Comparison of ENCODE assay signal across 20 mouse cellular contexts in the genomic region with DNA sequence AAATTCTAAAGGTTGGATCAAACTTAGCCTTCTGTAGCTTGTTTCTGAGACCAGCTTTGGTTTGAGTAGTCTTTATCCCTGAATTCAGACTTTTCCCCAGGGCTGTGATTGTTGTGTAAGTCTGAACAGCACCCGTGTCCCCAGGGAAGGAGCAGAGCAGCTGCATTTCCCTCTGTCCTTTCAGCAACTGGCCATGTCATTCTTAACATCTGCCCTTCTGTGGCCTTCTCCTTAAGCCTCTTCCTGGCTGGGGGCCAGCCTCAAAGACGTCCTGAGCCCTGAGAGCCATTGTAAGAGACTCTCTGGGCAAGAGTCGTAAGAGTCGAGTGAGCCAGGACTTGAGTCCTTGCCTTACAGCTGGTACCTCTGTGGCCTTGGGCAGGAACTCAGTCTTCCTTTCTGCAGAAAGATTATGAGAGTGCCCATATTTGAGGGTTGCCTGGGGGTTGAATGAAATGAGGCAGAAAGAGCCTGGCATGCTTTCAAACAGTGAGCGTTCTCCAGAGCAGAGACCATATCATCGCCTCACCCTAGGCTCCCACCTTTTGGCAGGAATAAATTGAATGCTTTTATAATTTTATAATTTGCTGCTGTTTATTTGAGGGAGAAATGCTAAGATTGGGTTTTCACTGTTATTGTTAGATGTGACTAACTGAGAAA. TPM values are rescaled to one million over a fixed set of nuclear protein-coding genes. Genes with fewer than 3 reads are reported as not detected.
A peak's percentile ranks its signal among the peaks of the same experiment; 100 is the strongest.
DNase-seq lines count a peak whose midpoint lies in the region; ATAC-seq lines count a peak whose summit lies in the region.
"Had no signal": no experiment of that assay in that cellular context is flagged by ENCODE, and none has a peak within 500 bp of the region (broad histone marks: within the 10 kb centered on the region; RNA-seq: fewer than 3 reads in every experiment).

No protein-coding gene starts in this region.

- no peak for ATAC-seq in midbrain, embryonic 14.5 days (ENCODE audit: low FRiP score, low TSS enrichment)
- no peak for ATAC-seq in midbrain, embryonic 16.5 days
- ATAC-seq: CD4-positive, CD25-positive, alpha-beta regulatory T cell, adult 4 months; forebrain, embryonic 13.5 days; intestine, postnatal 0 days had no signal

- H3K4me2 ChIP-seq in midbrain, embryonic 14.5 days (ENCODE audit: low read length): no peak overlapping the region
- no peak overlapping the region for H3K4me2 ChIP-seq in midbrain, embryonic 16.5 days (ENCODE audit: low read length)
- H3K4me2 ChIP-seq: embryonic facial prominence, embryonic 15.5 days; forebrain, embryonic 13.5 days; heart, embryonic 11.5 days; hindbrain, embryonic 13.5 days; lung, embryonic 15.5 days; neural tube, embryonic 15.5 days had no signal

- H3K9me3 ChIP-seq in midbrain, embryonic 14.5 days (ENCODE audit: control insufficient read depth, low read length): no peaks in the 10 kb centered on the region
- H3K9me3 ChIP-seq in midbrain, embryonic 16.5 days (replicated peaks; ENCODE audit: control insufficient read depth, low read length, poor library complexity, severe bottlenecking): no peaks in the 10 kb centered on the region
- H3K9me3 ChIP-seq: embryonic facial prominence, embryonic 15.5 days; forebrain, embryonic 13.5 days; hindbrain, embryonic 13.5 days; lung, embryonic 15.5 days; neural tube, embryonic 15.5 days had no signal

- intact Hi-C loops in heart, postnatal 10 days (cut with DNase I): no loop called here

- 36% methylated on average over 6 of the region's 6 CpGs for WGBS in midbrain, embryonic 14.5 days
- WGBS in midbrain, embryonic 16.5 days: 38% methylated on average over 6 of the region's 6 CpGs

- no peaks in the 10 kb centered on the region for H3K27me3 ChIP-seq in midbrain, embryonic 14.5 days (ENCODE audit: control insufficient read depth, insufficient read depth, low read length)
- no peaks in the 10 kb centered on the region for H3K27me3 ChIP-seq in midbrain, embryonic 16.5 days (ENCODE audit: control insufficient read depth, insufficient read depth, low read depth, low read length)
- H3K27me3 ChIP-seq: embryonic facial prominence, embryonic 15.5 days; forebrain, embryonic 13.5 days; hindbrain, embryonic 13.5 days; lung, embryonic 15.5 days; neural tube, embryonic 15.5 days had no signal

- no peak overlapping the region for H3K4me3 ChIP-seq in midbrain, embryonic 14.5 days (replicated peaks; ENCODE audit: low read depth, low read length)
- no peak overlapping the region for H3K4me3 ChIP-seq in midbrain, embryonic 16.5 days (ENCODE audit: low read depth, low read length)
- H3K4me3 ChIP-seq: embryonic facial prominence, embryonic 15.5 days; forebrain, embryonic 13.5 days; hindbrain, embryonic 13.5 days; lung, embryonic 15.5 days; neural tube, embryonic 15.5 days had no signal

- H3K4me1 ChIP-seq in midbrain, embryonic 14.5 days (ENCODE audit: control insufficient read depth, insufficient read depth, low read length): peaks cover 17% of the 10 kb centered on the region
- H3K4me1 ChIP-seq in midbrain, embryonic 16.5 days (ENCODE audit: control insufficient read depth, insufficient read depth, low read length): peaks cover 10% of the 10 kb centered on the region; the same call in 1 of the 2 replicates
- H3K4me1 ChIP-seq: embryonic facial prominence, embryonic 15.5 days; lung, embryonic 15.5 days had no signal

- peak overlapping the region; percentile 37; the same call in 1 of the 2 replicates for H3K27ac ChIP-seq in midbrain, embryonic 14.5 days (replicated peaks; ENCODE audit: low read depth, low read length)
- H3K27ac ChIP-seq in midbrain, embryonic 16.5 days (ENCODE audit: low read length): no peak overlapping the region
- H3K27ac ChIP-seq: embryonic facial prominence, embryonic 15.5 days; forebrain, embryonic 13.5 days; hindbrain, embryonic 13.5 days; kidney, postnatal 0 days; lung, embryonic 15.5 days; neural tube, embryonic 15.5 days; stomach, postnatal 0 days had no signal

- peak; percentile 4 to 12 for DNase-seq in heart, adult 9 months (ENCODE audit: low spot score in 2 of 2)
- no peak for DNase-seq in heart, postnatal 10 days
- DNase-seq in midbrain, embryonic 14.5 days: peak; percentile 56
- peak; percentile 9 for DNase-seq in gastrocnemius, adult 18-20 months (ENCODE audit: low spot score)
- DNase-seq in urinary bladder, adult 2 months (ENCODE audit: low spot score): no peak
- DNase-seq in embryo, embryonic 10 days (ENCODE audit: low spot score): no peak
- DNase-seq: thymus, postnatal 25 days had no signal

- no peak overlapping the region for H3K9ac ChIP-seq in midbrain, embryonic 14.5 days (replicated peaks; ENCODE audit: low read length)
- H3K9ac ChIP-seq in midbrain, embryonic 16.5 days (ENCODE audit: low read depth, low read length): no peak overlapping the region
- H3K9ac ChIP-seq: embryonic facial prominence, embryonic 15.5 days; forebrain, embryonic 13.5 days; hindbrain, embryonic 13.5 days; lung, embryonic 15.5 days; neural tube, embryonic 15.5 days had no signal

- peaks cover 43% of the 10 kb centered on the region for H3K36me3 ChIP-seq in midbrain, embryonic 14.5 days (ENCODE audit: control insufficient read depth, insufficient read depth, low read length)
- H3K36me3 ChIP-seq in midbrain, embryonic 16.5 days (ENCODE audit: control insufficient read depth, insufficient read depth, low read length): no peaks in the 10 kb centered on the region

RNA-seq across cellular contexts. Expression of a gene that starts 33.5 kb away (rescaled TPM):
- total RNA-seq in heart, postnatal 10 days (2021): not detected
- polyA plus RNA-seq in midbrain, embryonic 14.5 days (2014; fragmentation: Nextera tagmentation; extraction: Ambion mirVana): 58.4 and 61.6 TPM in 2 replicates
- polyA plus RNA-seq in midbrain, embryonic 16.5 days (2015; fragmentation: Nextera tagmentation; extraction: Ambion mirVana): 28.9 and 35.2 TPM in 2 replicates
- not detected for total RNA-seq in gastrocnemius, adult 18-20 months (2021)
- 0.06 TPM in 1 of 2 replicates, not detected in the other for polyA plus RNA-seq in urinary bladder, adult 2 months (2012; rRNA removed)
- total RNA-seq: common myeloid progenitor, adult 5-6 weeks; liver, adult 2 months had no signal
- polyA plus RNA-seq: CD4-positive, CD25-positive, alpha-beta regulatory T cell, adult 4 months; embryonic facial prominence, embryonic 15.5 days; heart, embryonic 11.5 days; intestine, postnatal 0 days; kidney, postnatal 0 days; lung, embryonic 15.5 days; stomach, postnatal 0 days had no signal

RNA-seq across cellular contexts. Expression of a gene that starts 42.8 kb away (rescaled TPM):
- 1 to 10 TPM; 3.9 to 5.0 TPM for total RNA-seq in heart, postnatal 10 days (2021)
- polyA plus RNA-seq in midbrain, embryonic 14.5 days (2014; fragmentation: Nextera tagmentation; extraction: Ambion mirVana): 11.8 and 14.4 TPM in 2 replicates
- polyA plus RNA-seq in midbrain, embryonic 16.5 days (2015; fragmentation: Nextera tagmentation; extraction: Ambion mirVana): 10.7 and 12.6 TPM in 2 replicates
- 1 to 10 TPM; 4.5 to 5.2 TPM for total RNA-seq in gastrocnemius, adult 18-20 months (2021)
- polyA plus RNA-seq in urinary bladder, adult 2 months (2012; rRNA removed): 6.4 and 6.5 TPM in 2 replicates

RNA-seq across cellular contexts. Expression of a gene that starts 42.8 kb away (rescaled TPM):
- total RNA-seq in heart, postnatal 10 days (2021): 10 to 100 TPM; 21.9 to 27.2 TPM
- 32.0 and 38.5 TPM in 2 replicates for polyA plus RNA-seq in midbrain, embryonic 14.5 days (2014; fragmentation: Nextera tagmentation; extraction: Ambion mirVana)
- 18.7 and 23.2 TPM in 2 replicates for polyA plus RNA-seq in midbrain, embryonic 16.5 days (2015; fragmentation: Nextera tagmentation; extraction: Ambion mirVana)
- total RNA-seq in gastrocnemius, adult 18-20 months (2021): 10 to 100 TPM; 12.7 to 13.1 TPM
- 7.2 and 9.2 TPM in 2 replicates for polyA plus RNA-seq in urinary bladder, adult 2 months (2012; rRNA removed)

Comparison
In these comparisons a context has a peak if more than half of its experiments do, and no peak if none do; other contexts are left out.
1. DNase-seq: peak in heart, adult 9 months (2 of 2), midbrain, embryonic 14.5 days (single experiment) and gastrocnemius, adult 18-20 months (single experiment); none in heart, postnatal 10 days (0 of 2), urinary bladder, adult 2 months (single experiment) and embryo, embryonic 10 days (single experiment).
2. RNA of a gene that starts 33.5 kb away (polyA plus RNA-seq): 58.4 to 61.6 TPM in midbrain, embryonic 14.5 days and 28.9 to 35.2 TPM in midbrain, embryonic 16.5 days; 0.06 TPM in urinary bladder, adult 2 months; every median in the first group is over 10 times any median in the second.